Mouse (Mus musculus) spleen, adult 2 months (tissue): ENCODE results near the gene Ikzf1.

ENCODE experiments used
- CTCF ChIP-seq: fragments of 200-500 bp; IDR thresholded peaks from 2 replicates; pipeline ENCODE4 v1.5.1; 2011; ENCODE audit warnings: mild to moderate bottlenecking, inconsistent platforms; ENCODE audit not compliant: insufficient read depth, insufficient read length, insufficient replicate concordance; ENCODE audit errors: extremely low read depth
- POLR2A ChIP-seq: fragments of 200-500 bp; IDR thresholded peaks from 2 replicates; pipeline ENCODE4 v1.6.1; 2011; ENCODE audit warnings: low read depth, low read length, inconsistent platforms

- TF ChIP-seq POLR2A = no peak
- TF ChIP-seq CTCF = no peak
These were observed 135.9 kb downstream of the Ikzf1 start for GRCm38 (mm10) chr11:11820737-11821136.
